Mouse (Mus musculus): Measurements from ENCODE around the gene Mblac1.
"Not testable (repeated sequence)": the region's sequence is repeated elsewhere in the genome, so short reads cannot be mapped to it uniquely, and the experiment has no call there.

Mblac1 gene

GRCm38 (mm10) chr5:138216632-138217031 lies 22.5 kb downstream of the Mblac1 start:
- DNase-seq (ENCODE audit: low spot score in 2 of 2), result not testable (repeated sequence)

GRCm38 (mm10) chr5:138219864-138220263 lies 25.8 kb downstream of the Mblac1 start:
- DNase-seq (ENCODE audit: low spot score in 2 of 2), result no peak

GRCm38 (mm10) chr5:138222111-138222510 lies 28.0 kb downstream of the Mblac1 start:
- peak; percentile 85 to 90 for DNase-seq (ENCODE audit: low spot score in 2 of 2)

DNA sequence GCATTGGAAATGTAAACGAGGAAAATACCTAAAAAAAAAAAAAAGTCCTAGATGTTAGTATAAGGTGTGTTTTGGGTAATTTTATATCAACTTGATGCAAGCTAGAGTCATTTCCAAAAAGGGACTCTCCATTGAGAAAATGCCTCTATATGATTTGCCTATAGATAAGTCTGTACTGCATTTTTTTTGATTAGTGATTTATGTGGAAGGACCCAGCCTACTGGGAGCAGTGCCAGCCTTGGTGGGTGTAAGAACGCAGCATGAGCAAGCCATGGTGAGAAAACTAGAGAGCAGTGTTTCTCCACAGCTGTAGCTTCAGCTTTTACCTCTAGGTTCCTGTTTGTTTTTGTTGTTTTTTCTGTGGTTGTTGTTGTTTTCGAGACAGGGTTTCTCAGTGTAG lies 29.2 kb downstream of the Mblac1 start:
- peak; percentile 31 to 41 for DNase-seq (ENCODE audit: low spot score in 2 of 2)

- DNase-seq (ENCODE audit: low spot score in 2 of 2), result no peak
Observed at GRCm38 (mm10) chr5:138225700-138226099, 31.6 kb downstream of the Mblac1 start, which contains the start of gene Nxpe5. Nxpe5 (plus strand) TSS chr5:138225898.

DNA sequence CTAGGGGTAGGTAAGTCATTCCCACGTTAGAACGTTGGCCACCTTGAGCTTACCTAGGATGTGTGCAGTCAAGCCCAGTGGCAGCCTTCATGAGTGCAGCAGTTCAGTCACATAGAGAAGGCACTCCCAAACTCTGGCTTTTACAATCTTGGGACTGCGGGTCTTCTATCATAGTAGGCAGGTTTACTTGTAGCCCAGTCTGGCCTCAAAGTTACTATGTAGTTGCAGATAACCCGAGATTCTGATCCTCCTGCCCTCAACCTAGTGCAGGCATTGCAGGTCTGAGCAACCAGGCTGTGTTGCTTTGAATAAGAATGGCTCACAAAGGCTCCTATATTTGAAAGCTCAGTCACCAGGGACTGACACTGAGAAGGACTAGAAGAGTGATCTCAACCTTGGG lies 32.4 kb downstream of the Mblac1 start:
- no peak for DNase-seq (ENCODE audit: low spot score in 2 of 2)

- DNase-seq (ENCODE audit: low spot score in 2 of 2), result no peak
Observed at GRCm38 (mm10) chr5:138227367-138227766, 33.3 kb downstream of the Mblac1 start.

- peak; percentile 7 to 11 for DNase-seq (ENCODE audit: low spot score in 2 of 2)
Observed at GRCm38 (mm10) chr5:138228026-138228425, 33.9 kb downstream of the Mblac1 start.

- DNase-seq (ENCODE audit: low spot score in 2 of 2), result no peak
Observed at GRCm38 (mm10) chr5:138229511-138229910, 35.4 kb downstream of the Mblac1 start.

DNA sequence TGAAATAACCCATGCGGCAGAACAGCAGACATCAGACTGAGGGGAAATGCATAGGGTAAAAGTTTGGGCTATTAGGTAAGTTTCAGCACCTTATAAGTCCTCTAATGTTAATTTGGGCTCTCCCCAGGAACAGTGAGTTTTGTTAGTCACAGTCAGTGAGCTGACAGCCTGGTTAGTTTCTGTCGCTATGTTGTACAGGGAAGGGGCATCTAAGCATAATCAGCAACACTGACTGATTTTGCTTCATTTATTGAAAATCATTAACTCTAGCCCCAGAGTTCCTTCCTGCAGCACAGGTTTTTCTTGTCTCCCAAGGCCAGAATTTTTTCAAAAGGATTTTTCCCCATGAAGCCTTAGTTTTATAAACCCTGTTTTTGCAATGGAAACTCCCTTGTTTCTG lies 39.7 kb downstream of the Mblac1 start:
- no peak for DNase-seq (ENCODE audit: low spot score in 2 of 2)

GRCm38 (mm10) chr5:138234224-138234623 lies 40.1 kb downstream of the Mblac1 start:
- no peak for DNase-seq (ENCODE audit: low spot score in 2 of 2)

DNA sequence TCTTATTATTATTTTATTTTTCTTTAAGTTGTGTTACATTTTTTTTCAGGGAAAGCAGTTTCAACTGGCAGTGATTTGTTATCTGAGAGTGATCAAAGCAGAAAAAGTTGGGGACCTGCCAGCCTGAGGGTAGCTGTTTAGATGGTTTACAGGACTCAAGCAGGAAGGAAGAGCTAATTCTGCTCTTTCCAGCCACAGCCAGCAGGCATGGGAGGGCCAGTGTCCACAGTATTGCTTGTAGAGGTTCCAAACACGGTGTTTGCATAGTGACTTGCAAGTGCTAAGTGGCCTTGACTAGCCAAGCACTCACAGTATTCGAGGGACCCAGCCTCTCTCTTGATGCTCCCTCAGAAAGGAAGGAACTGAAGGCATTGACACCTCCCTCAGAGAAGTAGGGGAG lies 47.4 kb downstream of the Mblac1 start:
- no peak for DNase-seq (ENCODE audit: low spot score in 2 of 2)

All from right cerebral cortex, adult 2 months (tissue).